Mouse (Mus musculus) urinary bladder, postnatal 25 days (tissue): Measurements from ENCODE around the gene Pon3.
"Not testable (repeated sequence)": the region's sequence is repeated elsewhere in the genome, so short reads cannot be mapped to it uniquely, and the experiment has no call there.

Experiments used
- DNase-seq: peaks from one replicate; pipeline ENCODE4 v3.0.0; 2022; ENCODE audit warnings: low spot score

Pon3 gene

GRCm38 (mm10) chr6:5254869-5255268, 1.2 kb downstream of the Pon3 start:
- DNase-seq: no peak

DNA sequence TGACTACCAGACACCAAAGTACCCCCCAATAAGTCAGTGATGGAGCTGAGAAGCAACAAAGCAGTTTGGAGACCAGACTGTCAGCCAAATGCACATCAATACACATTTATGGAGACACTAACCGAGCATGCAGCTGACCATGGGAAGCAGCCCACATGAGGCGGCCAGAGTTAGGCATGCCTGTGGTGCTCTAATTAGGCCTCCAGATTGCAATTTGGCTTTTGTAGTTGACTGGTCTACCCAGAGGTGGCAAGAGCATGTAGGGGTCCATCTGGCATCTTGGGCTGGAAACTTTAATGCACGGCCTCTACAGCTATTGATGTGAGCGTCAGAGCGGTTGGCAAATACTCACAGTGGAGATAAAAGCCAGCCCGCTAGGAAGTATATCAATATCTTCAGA, 10.2 kb downstream of the Pon3 start:
- no peak for DNase-seq

DNA sequence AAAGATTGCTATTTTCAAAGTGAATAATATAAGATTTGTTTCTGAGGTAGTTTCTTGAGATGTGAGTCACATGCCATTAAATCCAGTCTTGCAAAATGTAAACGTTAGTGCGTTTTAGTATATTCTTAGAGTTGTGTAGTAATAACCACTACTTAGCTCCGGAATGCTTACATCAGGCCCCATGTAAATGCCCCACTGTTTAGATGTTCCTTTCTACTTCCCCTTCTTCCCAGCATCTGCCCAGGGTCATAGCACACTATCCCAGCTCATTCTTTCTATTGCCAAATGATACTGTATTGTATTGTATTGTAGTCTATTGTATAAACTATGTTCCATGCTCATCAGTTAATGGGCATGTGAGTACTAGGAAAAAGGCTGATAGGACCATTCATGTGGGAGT, 17.3 kb downstream of the Pon3 start:
- DNase-seq: no peak

DNA sequence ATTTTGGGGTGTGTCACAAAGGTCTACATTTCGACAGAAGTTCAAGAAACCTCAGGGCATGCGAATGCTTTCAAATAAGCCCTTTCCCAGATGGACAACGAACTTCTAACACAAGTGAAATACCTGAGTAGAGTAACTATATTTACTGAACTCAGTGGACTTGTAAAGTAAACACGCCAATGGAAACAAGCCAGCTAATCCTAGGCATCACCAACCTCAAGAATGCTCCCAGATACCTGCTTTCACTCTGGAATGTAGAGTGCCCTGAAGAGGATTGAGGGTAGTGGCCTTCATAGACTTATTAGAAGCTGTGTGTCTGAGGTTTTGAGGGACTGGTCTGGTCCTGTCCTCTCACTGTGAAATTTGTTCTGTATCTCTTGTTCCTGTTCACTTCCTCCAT, 18.6 kb downstream of the Pon3 start:
- no peak for DNase-seq

DNA sequence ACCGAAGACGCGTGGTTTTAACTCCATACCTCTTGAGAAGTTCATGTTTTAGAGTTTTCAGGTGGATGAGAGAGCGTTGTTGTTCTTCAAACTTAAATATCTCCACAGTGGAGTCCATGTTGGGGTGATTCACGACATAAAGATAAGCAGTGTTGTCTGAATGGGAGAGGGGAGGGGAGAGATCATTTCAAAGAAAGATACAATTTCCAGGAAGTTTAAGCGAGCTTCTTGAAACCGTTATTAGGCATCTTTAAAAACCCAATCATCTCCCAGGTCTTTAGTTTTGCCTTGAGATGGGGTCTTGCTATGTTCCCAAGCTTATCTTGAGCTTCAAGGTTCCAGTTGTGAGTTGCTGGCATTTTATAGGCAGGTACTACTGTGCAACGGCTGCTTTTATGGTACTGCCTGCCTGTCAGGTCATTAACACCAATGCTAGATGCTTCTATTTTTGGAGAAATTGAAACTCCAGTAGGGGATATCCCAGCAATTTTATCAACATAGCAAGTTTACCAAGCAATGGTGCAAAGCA, 19.2 kb downstream of the Pon3 start:
- no peak for DNase-seq

DNA sequence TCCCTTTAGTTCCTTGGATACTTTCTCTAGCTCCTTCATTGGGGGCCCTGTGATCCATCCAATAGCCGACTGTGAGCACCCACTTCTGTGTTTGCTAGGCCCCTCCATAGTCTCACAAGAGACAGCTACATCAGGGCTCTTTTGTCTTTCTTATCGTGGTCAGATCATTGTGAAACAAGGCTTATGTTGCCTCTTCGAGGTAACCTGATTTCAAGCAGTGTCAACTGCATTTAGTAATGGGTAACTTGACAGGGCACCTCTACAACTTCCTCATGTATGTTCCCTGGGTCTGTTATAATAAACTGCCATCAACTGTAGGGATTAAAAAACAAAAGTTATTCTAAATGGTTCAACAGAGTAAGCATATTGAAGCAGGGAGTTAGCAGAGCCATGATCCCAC, 21.5 kb downstream of the Pon3 start:
- no peak for DNase-seq

GRCm38 (mm10) chr6:5233812-5234211, 22.3 kb downstream of the Pon3 start:
- no peak for DNase-seq

GRCm38 (mm10) chr6:5232022-5232421, 24.1 kb downstream of the Pon3 start:
- DNase-seq: no peak

DNA sequence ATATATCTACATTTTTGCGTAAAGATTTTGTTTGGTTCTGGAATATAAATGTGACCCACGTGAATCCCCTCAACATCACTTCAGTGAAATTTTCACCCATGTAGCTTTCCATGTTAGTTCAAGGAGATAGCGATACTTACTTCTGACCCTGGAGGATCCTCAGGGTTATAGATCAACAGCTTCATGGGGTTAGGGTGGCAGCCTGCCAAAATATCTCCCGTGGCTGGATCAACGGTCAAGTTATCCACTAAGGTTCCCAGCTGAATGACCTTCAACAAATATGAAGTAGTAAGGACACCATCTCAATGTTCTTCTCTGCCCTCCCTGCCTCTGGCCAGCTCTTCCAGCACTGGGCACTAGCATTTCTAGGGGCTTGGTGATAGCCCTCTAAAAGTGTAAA, 25.8 kb downstream of the Pon3 start:
- no peak for DNase-seq

DNA sequence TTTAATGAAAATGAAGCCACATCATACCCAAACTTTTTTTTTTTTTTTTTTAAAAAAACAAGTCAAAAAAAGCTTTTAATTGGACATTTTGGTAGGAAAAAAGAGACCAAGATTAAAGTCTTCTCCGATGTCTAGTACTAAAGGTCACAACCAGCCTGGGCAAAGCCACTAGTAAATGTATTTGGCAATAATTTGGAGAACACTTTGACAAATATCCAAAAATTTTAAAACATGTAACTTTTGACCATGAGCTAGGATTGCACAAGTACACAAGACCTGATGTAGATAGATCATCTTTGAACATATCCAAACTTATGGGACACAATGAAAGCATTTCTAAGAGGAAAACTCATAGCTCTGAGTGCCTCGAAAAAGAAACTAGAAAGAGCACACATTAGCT, 32.5 kb downstream of the Pon3 start:
- not testable (repeated sequence) for DNase-seq

GRCm38 (mm10) chr6:5222080-5222479, 34.0 kb downstream of the Pon3 start:
- DNase-seq: no peak

GRCm38 (mm10) chr6:5218190-5218589, 37.9 kb downstream of the Pon3 start:
- no peak for DNase-seq

GRCm38 (mm10) chr6:5207817-5208216, 48.3 kb downstream of the Pon3 start:
- DNase-seq: no peak

DNA sequence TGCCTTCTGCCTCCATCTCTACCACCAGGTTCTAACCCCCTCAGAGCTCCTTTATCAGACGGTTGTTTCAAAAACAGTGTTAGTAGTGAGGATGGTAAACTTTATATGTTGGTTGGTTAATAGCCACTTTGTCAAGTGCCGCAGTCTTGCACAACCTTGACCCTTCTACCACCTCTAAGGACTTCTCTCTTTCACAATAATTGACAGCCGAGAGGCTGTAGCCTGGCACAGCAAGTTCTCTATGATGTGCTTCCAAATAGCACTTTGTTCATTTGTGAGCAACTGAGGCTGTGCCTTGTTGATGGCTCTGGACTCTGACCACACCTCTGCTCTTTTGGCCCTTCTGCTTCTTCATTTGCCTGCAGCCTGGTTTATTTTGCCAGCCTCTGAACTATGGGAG, 56.2 kb downstream of the Pon3 start:
- no peak for DNase-seq

DNA sequence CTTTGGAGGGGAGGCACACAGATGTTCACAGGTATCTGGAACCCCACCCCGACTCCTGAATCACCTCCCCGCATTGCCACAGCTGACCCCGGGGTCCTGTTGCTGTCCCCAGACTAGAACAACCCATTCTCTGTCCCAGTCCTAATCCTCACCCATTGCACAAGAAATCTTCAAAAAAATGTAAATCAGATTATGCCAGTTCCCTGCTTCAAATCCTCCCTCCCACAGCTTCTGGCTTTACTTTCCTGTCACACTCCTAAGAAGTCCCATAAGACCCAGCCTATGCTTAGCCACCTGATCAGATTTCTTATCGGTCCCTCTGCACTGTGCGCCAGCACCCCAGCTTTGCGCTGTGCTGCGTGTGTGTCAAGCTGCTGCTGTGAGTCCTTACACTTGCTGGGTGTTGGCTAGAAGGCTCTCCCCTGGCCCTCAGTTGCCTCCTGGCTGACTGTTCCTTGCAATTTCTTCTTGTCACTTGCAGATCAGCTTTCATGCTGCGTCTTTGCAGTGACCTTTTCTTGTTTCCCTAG, 56.6 kb downstream of the Pon3 start:
- DNase-seq: no peak

GRCm38 (mm10) chr6:5198590-5198989, 57.5 kb downstream of the Pon3 start:
- no peak for DNase-seq

DNA sequence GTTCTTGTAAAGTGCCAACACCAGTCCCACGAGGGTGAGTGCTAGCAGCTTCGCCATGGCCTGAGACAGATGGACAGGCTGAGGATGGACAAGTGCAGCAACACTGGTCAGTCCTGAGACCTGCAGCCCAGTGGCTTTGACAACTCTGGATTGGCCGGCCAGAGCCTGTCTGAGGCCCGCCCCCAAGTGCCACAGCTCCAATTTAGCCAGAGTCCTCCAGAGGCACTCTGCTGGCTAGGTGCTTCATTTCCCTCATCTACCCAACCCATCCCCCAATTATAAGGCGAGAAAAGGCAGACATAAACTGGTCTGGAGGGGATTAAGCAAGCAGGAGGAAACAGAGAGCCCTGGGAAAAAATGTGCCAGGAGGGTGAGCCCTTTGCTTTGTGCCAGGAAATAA, 62.4 kb downstream of the Pon3 start, which contains the start of gene Pon1:
Gene Pon1 (minus strand): TSS at position 254 of the 400 bp plus-strand sequence.
- no peak for DNase-seq

DNA sequence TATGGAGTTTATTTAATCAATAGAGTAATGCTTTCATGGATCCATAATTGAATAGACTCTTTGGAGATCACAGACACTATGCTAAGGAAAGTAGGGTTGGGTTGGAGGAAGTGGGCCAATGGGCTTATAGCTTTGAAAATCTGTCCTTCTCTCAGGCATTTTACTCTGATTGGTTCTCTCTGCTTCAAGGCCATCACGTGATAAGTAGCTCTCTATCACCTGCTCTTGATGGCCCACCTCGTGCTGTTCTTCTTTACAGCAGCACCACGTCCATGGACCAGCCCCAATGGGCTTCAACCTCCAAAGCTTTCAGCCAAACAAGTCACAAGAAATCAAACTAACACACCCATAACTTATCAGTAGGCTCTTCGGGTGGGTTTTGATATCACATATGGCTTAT, 65.3 kb downstream of the Pon3 start:
- DNase-seq: no peak

GRCm38 (mm10) chr6:5189507-5189906, 66.6 kb downstream of the Pon3 start:
- no peak for DNase-seq

GRCm38 (mm10) chr6:5188938-5189337, 67.1 kb downstream of the Pon3 start:
- no peak for DNase-seq

DNA sequence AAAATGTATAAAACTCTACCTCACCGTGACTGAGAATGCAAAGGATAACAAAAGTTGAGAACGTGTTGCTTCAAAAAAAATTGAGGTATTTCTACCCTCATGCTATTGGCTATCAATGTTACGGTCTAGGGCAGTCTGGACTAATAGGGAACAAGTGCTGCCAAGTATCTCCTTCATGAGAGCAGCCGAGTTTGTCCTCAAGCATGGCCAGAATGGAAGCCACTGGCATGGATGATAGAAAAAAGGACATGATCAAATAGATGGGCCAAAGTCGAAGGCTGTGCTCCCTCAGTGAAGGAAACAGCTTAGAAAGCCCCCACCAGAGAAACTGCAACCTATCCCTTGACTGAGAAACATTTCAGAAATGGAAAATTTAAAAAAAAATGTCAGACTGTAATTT, 68.0 kb downstream of the Pon3 start:
- no peak for DNase-seq

DNA sequence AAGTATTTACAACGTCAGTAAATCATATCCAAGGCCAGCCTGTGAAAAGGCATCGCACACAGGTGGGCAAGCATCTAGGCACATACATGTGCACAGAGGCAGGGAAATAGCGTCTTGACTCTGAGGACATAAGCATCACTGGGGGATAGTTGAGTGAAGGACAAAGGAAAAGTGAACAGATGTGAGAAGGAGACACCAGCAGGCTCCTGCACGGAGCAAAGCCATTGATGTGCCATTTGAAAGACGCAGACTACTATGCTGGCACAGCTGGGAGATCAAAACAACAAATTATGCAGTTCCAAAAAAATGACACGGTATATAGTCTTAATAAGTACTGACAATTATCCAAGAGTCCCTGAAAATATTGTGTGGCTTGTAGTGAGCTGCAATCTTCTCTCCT, 68.5 kb downstream of the Pon3 start:
- no peak for DNase-seq

GRCm38 (mm10) chr6:5186229-5186950, 69.7 kb downstream of the Pon3 start:
- no peak for DNase-seq

DNA sequence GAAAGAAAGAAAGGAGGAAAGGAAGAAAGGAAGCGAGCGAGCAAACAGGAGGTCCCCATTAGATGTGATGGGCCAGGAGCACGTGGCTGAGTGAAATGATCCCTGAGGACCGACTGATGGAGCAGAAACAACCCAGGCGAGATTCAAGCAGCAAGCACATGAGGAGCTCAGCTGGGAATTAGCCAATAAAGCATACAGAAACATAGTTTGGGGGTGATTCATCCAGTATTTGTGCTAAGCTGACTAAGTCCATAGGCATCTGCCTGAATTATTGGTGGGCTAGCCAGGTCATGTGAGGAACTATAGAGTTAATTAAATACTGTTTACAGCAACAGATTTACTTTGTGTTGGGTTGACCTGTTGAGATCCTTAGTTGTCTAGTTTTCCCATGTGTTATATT, 75.4 kb downstream of the Pon3 start:
- DNase-seq: no peak
